Mouse (Mus musculus): ENCODE measurements around the gene Sympk.
"Not testable (repeated sequence)": the region's sequence is repeated elsewhere in the genome, so short reads cannot be mapped to it uniquely, and the experiment has no call there.

Gene Sympk

GRCm38 (mm10) chr7:19053136-19053532 lies 29.0 kb downstream of the Sympk start:
- DNase-seq, result no peak

GRCm38 (mm10) chr7:19054047-19054776 lies 30.0 kb downstream of the Sympk start, which contains the start of gene Rsph6a:
Gene Rsph6a (plus strand): TSS chr7:19054690.
- DNase-seq, result peak; percentile 23

- DNase-seq, result no peak
Observed at GRCm38 (mm10) chr7:19054777-19055076, 30.6 kb downstream of the Sympk start.

GRCm38 (mm10) chr7:19055108-19055507 lies 30.9 kb downstream of the Sympk start:
- no peak for DNase-seq

GRCm38 (mm10) chr7:19057405-19057804 lies 33.2 kb downstream of the Sympk start:
- DNase-seq, result no peak

GRCm38 (mm10) chr7:19065896-19066295 lies 41.7 kb downstream of the Sympk start:
- DNase-seq, result no peak

- DNase-seq, result no peak
Observed at GRCm38 (mm10) chr7:19067063-19067462, 42.9 kb downstream of the Sympk start.

- no peak for DNase-seq
Observed at GRCm38 (mm10) chr7:19067935-19068334, 43.8 kb downstream of the Sympk start.

GRCm38 (mm10) chr7:19068707-19069106 lies 44.5 kb downstream of the Sympk start:
- DNase-seq, result peak; percentile 82

GRCm38 (mm10) chr7:19069500-19069899 lies 45.3 kb downstream of the Sympk start:
- no peak for DNase-seq

- not testable (repeated sequence) for DNase-seq
Observed at GRCm38 (mm10) chr7:19071024-19071423, 46.8 kb downstream of the Sympk start.

GRCm38 (mm10) chr7:19073504-19073903 lies 49.3 kb downstream of the Sympk start:
- peak; percentile 62 for DNase-seq

GRCm38 (mm10) chr7:19074494-19074893 lies 50.3 kb downstream of the Sympk start:
- DNase-seq, result no peak

GRCm38 (mm10) chr7:19075231-19075630 lies 51.1 kb downstream of the Sympk start:
- DNase-seq, result no peak

GRCm38 (mm10) chr7:19075723-19076585 lies 51.8 kb downstream of the Sympk start, which contains the start of gene Dmwd:
Gene Dmwd (plus strand): TSS chr7:19076227.
- peak; percentile 93 for DNase-seq

GRCm38 (mm10) chr7:19076586-19076991 lies 52.4 kb downstream of the Sympk start:
- DNase-seq, result peak; percentile 33

GRCm38 (mm10) chr7:19077761-19078160 lies 53.6 kb downstream of the Sympk start:
- no peak for DNase-seq

GRCm38 (mm10) chr7:19078732-19079131 lies 54.6 kb downstream of the Sympk start:
- no peak for DNase-seq

GRCm38 (mm10) chr7:19080451-19080950 lies 56.3 kb downstream of the Sympk start:
- DNase-seq, result no peak

- DNase-seq, result no peak
Observed at GRCm38 (mm10) chr7:19082171-19082570, 58.0 kb downstream of the Sympk start.

- peak; percentile 25 for DNase-seq
Observed at GRCm38 (mm10) chr7:19083096-19083495, 58.9 kb downstream of the Sympk start.

GRCm38 (mm10) chr7:19083701-19084100 lies 59.5 kb downstream of the Sympk start, which contains the start of gene Dmpk:
Gene Dmpk (plus strand): TSS chr7:19083849.
- DNase-seq, result no peak

- DNase-seq, result no peak
Observed at GRCm38 (mm10) chr7:19084277-19084771, 60.1 kb downstream of the Sympk start.
